Mouse (Mus musculus) thymus, adult 2 months (tissue): ENCODE measurements around the gene Ap3d1.

Experiments used
- CTCF ChIP-seq: fragments of 200-500 bp; IDR thresholded peaks from 2 replicates; pipeline ENCODE4 v1.5.1; 2012; ENCODE audit warnings: mild to moderate bottlenecking, control low read depth, low read length, moderate library complexity, borderline replicate concordance; ENCODE audit not compliant: control insufficient read depth, poor library complexity, insufficient read depth; ENCODE audit errors: extremely low read depth
- POLR2A ChIP-seq: fragments of 200-500 bp; IDR thresholded peaks from 2 replicates; pipeline ENCODE4 v1.6.1; 2012; ENCODE audit warnings: mild to moderate bottlenecking, low read length, control low read depth, moderate library complexity; ENCODE audit not compliant: control insufficient read depth, poor library complexity, insufficient read depth; ENCODE audit errors: extremely low read depth

- no peak for TF ChIP-seq CTCF
- TF ChIP-seq POLR2A: no peak
Measured at GRCm38 (mm10) chr10:80668614-80669013, 73.5 kb downstream of the Ap3d1 start.
